Mouse (Mus musculus) frontal cortex, adult (tissue): ENCODE results near the gene Ddb2.

Source experiments
- ATAC-seq: cut with Nextera tagmentation; 2 replicates; pipeline ENCODE4 v1.9.2; 2017; ENCODE audit warnings: mild to moderate bottlenecking, moderate library complexity, mixed read lengths; ENCODE audit not compliant: low TSS enrichment

Gene Ddb2

DNA sequence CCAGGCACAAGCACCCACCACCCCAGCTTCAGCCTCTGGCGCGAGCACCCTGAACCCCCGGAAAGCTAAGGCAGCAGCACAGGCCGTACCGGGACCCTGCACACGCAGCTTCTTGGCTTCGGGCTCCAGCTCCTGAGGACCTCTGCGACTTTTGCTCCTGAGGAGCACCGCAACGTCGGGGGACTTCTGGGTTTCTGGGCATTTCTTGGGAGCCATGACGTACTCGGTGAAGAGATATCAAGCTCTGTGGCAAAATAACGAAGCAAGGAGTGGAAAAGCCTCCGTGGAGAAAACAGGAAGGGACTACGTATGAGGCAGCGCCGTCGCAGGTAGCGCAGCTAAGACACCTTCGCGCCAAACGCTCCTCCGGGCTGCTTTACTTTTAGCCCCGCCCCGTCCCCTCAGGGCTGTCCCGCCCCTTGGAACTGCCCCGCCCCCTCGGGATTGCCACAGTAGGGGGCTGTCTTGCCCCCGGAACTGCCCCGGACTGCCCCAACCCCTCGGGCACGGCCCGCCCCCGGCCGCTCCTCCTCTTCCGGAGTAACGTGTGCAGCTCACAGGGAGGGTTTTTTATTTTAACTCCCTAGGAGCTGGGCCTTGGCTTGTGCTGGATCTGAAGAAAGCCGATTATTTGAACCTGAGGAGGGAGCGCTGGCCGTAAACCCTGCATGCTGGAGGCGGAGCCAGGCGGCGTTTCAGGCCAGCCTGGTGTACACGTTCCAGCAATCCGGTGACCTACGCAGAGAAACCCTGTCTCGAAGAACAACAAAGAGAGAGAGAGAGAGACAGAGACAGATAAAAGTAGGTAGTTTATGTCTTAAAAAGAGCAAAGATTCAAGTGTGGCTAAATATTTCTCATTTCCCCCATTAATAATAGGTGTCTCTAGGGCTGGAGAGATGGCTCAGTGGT, at the start of gene Ddb2:
TSS of gene Ddb2 (minus strand) at position 382 of the 910 bp plus-strand sequence.
- ATAC-seq: peak; percentile 96

DNA sequence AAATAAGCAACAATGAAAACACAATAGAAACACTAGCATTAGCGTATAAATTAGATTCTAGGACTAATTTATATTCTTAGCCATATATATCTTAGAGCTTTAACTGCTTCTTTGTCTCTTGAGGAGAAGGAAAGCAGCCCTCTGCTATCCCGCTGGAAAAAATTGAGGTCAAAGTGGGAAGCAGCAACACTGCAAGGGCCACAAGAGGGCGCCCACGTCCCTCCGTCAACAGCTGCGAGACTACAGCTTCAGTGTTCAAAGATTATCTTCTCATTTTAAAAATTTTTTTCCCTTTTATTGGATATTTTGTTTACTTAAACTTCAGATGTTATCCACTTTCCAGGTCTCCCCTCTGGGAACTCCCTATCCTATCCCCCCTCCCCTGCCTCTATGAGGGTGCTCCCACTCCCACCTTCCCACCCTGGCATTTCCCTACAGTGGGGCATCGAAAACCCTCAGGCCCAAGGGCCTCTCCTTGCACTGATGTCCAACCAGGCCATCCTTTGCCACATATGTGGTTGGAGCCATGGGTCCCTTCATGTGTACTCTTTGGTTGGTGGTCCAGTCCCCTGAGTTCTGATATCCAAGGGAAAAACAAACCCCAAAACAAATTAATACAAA, 49.2 kb upstream of the Ddb2 start:
- peak; percentile 58 for ATAC-seq

GRCm38 (mm10) chr2:91284375-91285199, 47.8 kb upstream of the Ddb2 start:
- peak; percentile 64 for ATAC-seq

GRCm38 (mm10) chr2:91283972-91284371, 47.2 kb upstream of the Ddb2 start:
- ATAC-seq: no peak

GRCm38 (mm10) chr2:91281366-91281765, 44.6 kb upstream of the Ddb2 start:
- ATAC-seq: no peak

DNA sequence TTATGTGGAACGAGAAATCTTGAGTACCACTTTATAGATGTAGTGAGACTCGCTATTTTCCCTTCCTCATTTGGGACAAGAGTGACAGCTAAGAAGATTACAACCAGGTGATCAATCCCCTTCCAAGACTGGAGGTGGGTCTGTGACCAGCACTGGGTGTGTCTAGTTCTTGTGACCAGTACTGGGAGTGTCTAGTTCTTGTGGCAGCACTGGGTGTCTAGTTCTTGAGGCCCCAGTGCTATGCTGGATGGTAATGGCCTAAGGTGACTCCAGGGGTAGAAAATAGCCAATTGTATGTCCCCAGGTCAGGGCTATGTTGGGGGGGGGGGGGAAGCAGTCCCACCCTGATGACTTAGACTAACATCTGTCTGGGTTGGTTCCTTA, 42.6 kb upstream of the Ddb2 start:
- no peak for ATAC-seq

DNA sequence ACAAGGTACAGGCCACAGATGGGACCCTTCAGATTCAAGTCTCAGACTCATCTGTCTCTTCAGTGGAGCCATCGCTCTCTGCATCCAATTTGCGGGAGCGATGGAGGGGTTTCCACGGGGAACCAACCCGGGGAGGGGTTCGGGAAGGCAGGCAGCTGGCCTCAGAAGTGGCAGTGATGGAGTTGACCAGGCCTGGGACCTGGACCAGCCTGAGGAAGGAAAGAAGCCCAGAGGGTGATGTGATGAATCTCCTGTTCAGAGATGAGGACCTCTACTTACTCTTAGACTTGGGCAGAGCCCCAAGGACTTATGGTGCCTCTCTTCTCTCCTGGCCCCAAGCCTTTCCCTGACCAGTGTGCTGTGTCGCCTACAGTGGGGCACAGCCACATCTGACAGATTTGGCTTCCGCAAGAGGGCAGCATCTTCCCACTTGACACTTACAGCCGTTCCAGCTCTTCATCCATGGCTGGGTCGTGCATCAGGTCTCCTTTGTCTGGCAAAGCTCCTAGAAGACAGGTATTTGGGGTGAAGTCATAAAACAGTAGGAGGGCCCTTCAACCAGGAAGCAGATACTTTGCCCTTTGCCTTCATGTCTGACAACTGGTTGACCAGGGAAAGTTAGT, 42.1 kb upstream of the Ddb2 start:
- ATAC-seq: peak; percentile 44; the same call in 1 of the 2 replicates

GRCm38 (mm10) chr2:91269687-91270133, 32.9 kb upstream of the Ddb2 start:
- no peak for ATAC-seq

GRCm38 (mm10) chr2:91268706-91269105, 31.9 kb upstream of the Ddb2 start:
- no peak for ATAC-seq

DNA sequence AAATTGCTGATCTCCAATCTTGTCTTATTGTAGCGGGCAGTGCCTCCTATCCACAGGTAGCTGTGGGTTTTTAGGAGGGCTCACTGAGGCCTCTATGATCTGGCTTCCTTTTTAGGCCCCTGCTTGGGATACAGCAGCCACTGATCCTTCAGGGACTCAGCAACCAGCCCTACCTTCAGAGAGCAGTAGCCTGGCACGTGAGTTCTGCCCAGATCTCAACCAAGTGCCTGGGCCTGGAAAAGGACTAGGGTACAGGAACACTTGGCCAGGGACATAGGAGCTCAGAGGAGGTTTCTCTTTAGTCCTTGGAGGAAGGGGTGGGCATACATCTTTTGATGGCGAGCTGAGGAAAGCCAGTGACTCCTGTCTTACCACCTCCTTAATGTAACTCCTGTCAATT, 31.3 kb upstream of the Ddb2 start:
- ATAC-seq: no peak

- peak; percentile 95 for ATAC-seq
These were observed 28.2 kb upstream of the Ddb2 start, which contains the start of gene Arfgap2 for GRCm38 (mm10) chr2:91264711-91265681. Gene Arfgap2, plus strand, starts transcription at chr2:91264974.

- no peak for ATAC-seq
These were observed 27.2 kb upstream of the Ddb2 start for GRCm38 (mm10) chr2:91263692-91264660.

DNA sequence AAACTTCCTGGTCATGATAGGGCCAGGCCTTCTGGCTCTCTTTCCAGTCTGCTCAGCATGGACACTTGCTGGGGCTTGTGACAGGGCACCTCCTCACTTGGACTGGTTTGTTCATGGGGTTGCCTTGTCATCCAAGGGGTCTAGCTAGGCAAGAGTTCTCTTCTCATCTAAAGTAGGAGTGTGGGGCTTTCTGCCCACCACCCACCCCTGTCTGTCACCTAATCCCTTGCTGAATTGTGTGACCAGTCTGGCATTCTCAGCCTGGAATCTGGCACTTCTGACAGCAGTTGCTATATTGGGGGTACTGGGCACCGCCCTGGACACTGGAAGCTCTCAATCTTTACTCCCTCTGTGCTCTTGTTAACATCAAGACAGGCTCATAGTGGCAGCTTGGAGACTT, 22.7 kb upstream of the Ddb2 start:
- no peak for ATAC-seq

- no peak for ATAC-seq
These were observed 22.0 kb upstream of the Ddb2 start for GRCm38 (mm10) chr2:91258830-91259229.

- 0 out of 2 replicates have a peak, but pooled peaks have one; percentile 10 for ATAC-seq
These were observed 21.3 kb upstream of the Ddb2 start for GRCm38 (mm10) chr2:91258054-91258453.

DNA sequence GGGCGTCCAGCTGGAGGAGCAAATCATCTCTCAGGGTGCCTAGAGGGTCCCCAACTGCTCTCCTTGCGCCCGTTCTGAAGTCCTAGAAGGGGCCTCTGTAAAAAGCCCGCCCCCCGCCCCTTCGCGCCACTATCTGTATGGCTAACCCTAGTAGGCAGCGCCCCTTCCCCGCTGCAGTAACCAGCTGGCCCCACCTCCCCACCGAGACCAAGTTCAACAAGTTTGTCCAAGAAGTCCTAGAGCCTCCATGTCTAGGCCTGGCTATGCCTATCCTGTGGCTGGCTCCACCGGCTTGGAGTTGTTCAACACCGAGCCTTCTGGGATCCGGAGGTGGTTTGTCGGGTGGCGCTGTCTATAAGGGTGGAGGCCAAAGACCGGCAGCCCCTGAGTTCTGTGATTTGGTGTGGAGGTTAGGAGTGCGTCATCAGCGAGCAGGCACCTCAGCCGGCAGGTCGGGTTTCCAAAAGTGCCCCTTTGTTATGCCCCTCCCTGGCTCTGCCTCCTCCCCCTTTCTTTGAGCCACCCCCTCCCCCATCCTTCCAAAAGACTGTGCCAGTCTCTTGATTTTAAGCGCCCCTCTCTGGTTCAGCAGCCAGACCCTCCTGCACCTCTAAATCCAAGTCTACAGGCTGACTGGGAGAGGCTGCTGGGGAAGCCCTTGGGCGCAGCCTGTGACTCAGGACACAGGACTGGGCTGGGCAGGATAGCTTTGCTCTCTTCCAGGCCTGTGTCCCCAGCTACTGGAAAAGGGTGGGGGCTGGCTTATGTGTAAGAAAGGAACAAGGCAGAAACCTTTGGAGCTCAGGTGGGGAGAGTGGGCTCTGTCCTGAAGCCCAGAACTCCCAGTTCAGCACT, 20.6 kb upstream of the Ddb2 start:
- ATAC-seq: peak; percentile 4

DNA sequence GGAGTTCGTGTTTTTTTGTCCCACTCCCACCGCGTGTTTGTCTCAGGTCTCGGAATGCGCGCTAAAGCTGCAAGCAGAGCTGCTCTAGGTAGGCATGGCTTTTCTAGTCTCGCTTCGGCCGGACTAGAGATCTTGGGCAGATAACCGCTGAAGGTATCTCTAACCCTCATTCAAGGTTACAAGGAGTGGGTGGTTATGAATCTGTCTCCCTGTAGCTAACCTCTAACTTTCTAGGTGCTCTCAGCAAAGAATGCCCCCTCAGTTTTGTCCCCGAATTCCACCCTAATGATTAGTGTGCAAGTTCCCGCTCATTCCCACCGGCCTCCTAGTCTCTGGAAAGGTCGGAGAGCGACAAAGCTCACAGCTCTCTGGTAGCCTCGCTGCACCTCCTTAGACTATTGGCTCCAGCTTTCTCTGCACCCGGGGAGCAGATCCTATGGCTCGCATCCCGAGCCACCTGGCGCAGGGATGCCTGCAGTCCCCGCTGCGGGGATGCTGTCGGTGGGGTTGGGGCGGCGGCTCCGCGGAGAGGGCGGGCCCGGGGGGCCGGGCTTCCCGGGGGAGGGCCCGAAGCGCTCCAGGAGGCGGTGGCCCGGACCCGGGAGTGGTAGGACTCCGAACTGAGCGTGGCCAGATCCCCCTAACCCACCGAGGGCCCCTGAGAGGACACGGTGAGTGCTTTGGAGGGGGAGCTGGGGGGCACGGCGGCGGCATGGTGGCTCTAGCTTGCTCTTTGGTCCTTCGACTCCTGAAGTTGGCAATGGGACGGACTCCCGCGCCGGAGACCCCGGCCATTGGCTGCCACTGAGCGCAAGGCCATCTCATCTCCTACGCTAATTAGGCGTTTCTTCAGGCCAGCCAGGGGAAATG, 19.7 kb upstream of the Ddb2 start:
- ATAC-seq: peak; percentile 45
